Mouse (Mus musculus) intestine, embryonic 15.5 days (tissue): ENCODE results near the gene Gucy1b2. TPM values are rescaled to one million over a fixed set of nuclear protein-coding genes. Genes with fewer than 3 reads are reported as not detected.

Experiments used
- ATAC-seq: fragments of 200-750 bp; cut with Nextera tagmentation; 2 replicates; pipeline ENCODE4 v1.8.0; 2017; ENCODE audit warnings: moderate TSS enrichment, moderate library complexity
- H3K27ac ChIP-seq: fragments of 300-500 bp; sonication (generic); 2 replicates; pipeline ENCODE4 v1.5.1; 2015; ENCODE audit warnings: mild to moderate bottlenecking, inconsistent platforms
- H3K27me3 ChIP-seq: fragments of 300-500 bp; sonication (generic); replicated peaks from 2 replicates; pipeline ENCODE4 v1.6.1; 2015; ENCODE audit warnings: inconsistent platforms
- H3K36me3 ChIP-seq: fragments of 300-500 bp; sonication (generic); 2 replicates; pipeline ENCODE4 v1.6.1; 2015; ENCODE audit warnings: inconsistent platforms
- H3K4me1 ChIP-seq: fragments of 300-500 bp; sonication (generic); replicated peaks from 2 replicates; pipeline ENCODE4 v1.6.1; 2015; ENCODE audit warnings: inconsistent platforms
- H3K4me2 ChIP-seq: fragments of 300-500 bp; sonication (generic); replicated peaks from 2 replicates; pipeline ENCODE4 v1.6.1; 2015; ENCODE audit warnings: mild to moderate bottlenecking, inconsistent platforms
- H3K4me3 ChIP-seq: fragments of 300-500 bp; sonication (generic); replicated peaks from 2 replicates; pipeline ENCODE4 v1.5.1; 2015; ENCODE audit warnings: inconsistent platforms
- H3K9ac ChIP-seq: fragments of 300-500 bp; sonication (generic); 2 replicates; pipeline ENCODE4 v1.6.1; 2015; ENCODE audit warnings: inconsistent platforms
- H3K9me3 ChIP-seq: fragments of 300-500 bp; sonication (generic); 2 replicates; pipeline ENCODE4 v1.6.1; 2016; ENCODE audit warnings: inconsistent platforms
- WGBS: fragments of 180-500 bp; shearing (Covaris S2); methylation state at CpG from one replicate; pipeline ENCODE4 v1.1.7; 2015; 5-methylcytosine and 5-hydroxymethylcytosine counted together
- polyA plus RNA-seq: library from polyadenylated mRNA; unstranded; fragments of >200 nt; fragmentation: Nextera tagmentation; extraction: Ambion mirVana; gene quantifications from 2 replicates; pipeline ENCODE4 v1.2.1, GENCODE M21; 2015

Gucy1b2 gene
- polyA plus RNA-seq, 1 experiment from 2014 or later = not detected

DNA sequence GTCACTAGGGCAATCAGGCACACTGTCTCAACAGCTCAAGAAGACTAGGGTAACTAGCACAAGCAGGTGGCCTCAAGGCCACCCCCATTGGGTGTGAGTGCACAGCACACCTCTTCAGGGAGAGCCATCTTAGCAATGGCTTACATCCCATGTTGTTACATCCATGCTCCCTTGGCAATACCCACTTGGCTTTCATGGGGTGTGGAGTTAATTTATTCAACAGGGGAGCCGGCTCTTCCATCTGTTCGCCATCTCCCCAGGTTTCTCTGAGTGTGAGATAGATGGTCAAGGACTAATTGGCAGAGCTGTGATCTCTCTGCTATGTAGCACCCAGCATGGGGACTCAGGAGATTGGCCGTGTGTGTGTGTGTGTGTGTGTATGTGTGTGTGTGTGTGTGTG, 73.0 kb downstream of the Gucy1b2 start:
- WGBS = 84% methylated on average over 3 of the region's 3 CpGs
- ATAC-seq = no peak
- Histone ChIP-seq H3K27me3 (no peaks in the 10 kb centered on the region), H3K9ac (no peak overlapping the region), H3K4me2 (no peak overlapping the region), H3K9me3 (no peaks in the 10 kb centered on the region), H3K4me3 (no peak overlapping the region), H3K36me3 (no peaks in the 10 kb centered on the region), H3K4me1 (no peaks in the 10 kb centered on the region), H3K27ac (no peak overlapping the region)

- ATAC-seq = no peak
- no peaks in the 10 kb centered on the region for H3K27me3 ChIP-seq
- no peak overlapping the region for H3K27ac ChIP-seq
- no peak overlapping the region for H3K4me3 ChIP-seq
- no peak overlapping the region for H3K4me2 ChIP-seq
- no peaks in the 10 kb centered on the region for H3K36me3 ChIP-seq
- WGBS = 76% methylated on average over 6 of the region's 6 CpGs
- H3K4me1 ChIP-seq = 0 out of 2 replicates have a peak, but pooled peaks cover 3% of the 10 kb centered on the region
- no peaks in the 10 kb centered on the region for H3K9me3 ChIP-seq
- H3K9ac ChIP-seq = no peak overlapping the region
Measured at GRCm38 (mm10) chr14:62380606-62381005, 75.5 kb downstream of the Gucy1b2 start.

DNA sequence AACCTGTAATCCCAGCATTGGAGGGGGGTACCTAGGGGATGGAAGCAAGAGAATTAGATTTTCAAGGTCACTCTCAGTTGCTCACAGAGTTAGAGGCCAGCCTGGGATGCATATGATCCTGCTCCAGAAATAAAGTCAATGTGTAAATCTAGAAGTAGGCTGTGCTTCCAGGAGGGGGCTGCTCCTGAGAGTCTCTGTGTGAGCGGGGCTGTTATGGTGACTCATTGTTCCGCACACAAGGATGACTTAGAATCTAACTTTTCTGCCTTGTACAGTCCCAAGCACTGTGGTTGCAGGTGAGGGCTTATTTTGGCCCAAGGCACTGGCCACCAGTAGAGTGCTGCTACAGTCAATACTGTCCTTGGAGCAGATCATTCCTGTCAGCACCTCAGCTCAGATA, 76.7 kb downstream of the Gucy1b2 start:
- no peaks in the 10 kb centered on the region for H3K36me3 ChIP-seq
- H3K4me1 ChIP-seq = 0 out of 2 replicates have a peak, but pooled peaks cover 4% of the 10 kb centered on the region
- no peaks in the 10 kb centered on the region for H3K9me3 ChIP-seq
- H3K4me2 ChIP-seq = no peak overlapping the region
- no peak overlapping the region for H3K27ac ChIP-seq
- no peaks in the 10 kb centered on the region for H3K27me3 ChIP-seq
- 87% methylated on average over 2 of the region's 2 CpGs for WGBS
- no peak for ATAC-seq
- H3K9ac ChIP-seq = no peak overlapping the region
- H3K4me3 ChIP-seq = no peak overlapping the region

GRCm38 (mm10) chr14:62376115-62376514, 80.0 kb downstream of the Gucy1b2 start:
- 80% methylated on average over 2 of the region's 2 CpGs for WGBS
- Histone ChIP-seq H3K9me3 (no peaks in the 10 kb centered on the region), H3K4me2 (no peak overlapping the region), H3K4me1 (0 out of 2 replicates have a peak, but pooled peaks cover 7% of the 10 kb centered on the region), H3K27ac (0 out of 2 replicates have a peak overlapping the region, but pooled peaks have one; percentile 17), H3K27me3 (no peaks in the 10 kb centered on the region), H3K9ac (no peak overlapping the region), H3K36me3 (no peaks in the 10 kb centered on the region), H3K4me3 (no peak overlapping the region)
- ATAC-seq = no peak

GRCm38 (mm10) chr14:62375694-62376093, 80.4 kb downstream of the Gucy1b2 start:
- H3K36me3 ChIP-seq = no peaks in the 10 kb centered on the region
- 0 out of 2 replicates have a peak overlapping the region, but pooled peaks have one; percentile 17 for H3K27ac ChIP-seq
- 0 out of 2 replicates have a peak, but pooled peaks have one; percentile 20 for ATAC-seq

DNA sequence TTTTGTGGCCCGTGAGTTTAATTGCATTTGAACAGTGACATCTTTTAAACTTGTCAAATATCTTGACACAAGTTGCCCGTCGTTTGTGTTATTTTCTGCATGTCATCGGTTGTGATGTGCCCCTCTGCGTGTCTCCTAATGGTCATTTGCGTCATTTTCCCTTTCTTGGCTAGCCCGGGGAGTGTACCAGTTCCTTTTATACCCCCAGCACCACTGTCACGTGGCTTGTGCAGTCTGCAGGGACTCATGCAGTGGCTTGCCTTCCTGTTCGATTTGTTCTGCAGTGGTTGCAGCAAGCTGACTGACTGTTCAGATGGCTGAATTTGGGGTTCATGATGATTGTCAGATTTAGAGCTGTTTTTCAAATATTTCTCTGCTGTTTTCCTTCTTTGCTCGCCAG, 82.1 kb downstream of the Gucy1b2 start:
- H3K4me1 ChIP-seq = 0 out of 2 replicates have a peak, but pooled peaks cover 7% of the 10 kb centered on the region
- H3K27me3 ChIP-seq = no peaks in the 10 kb centered on the region
- WGBS = 66% methylated on average over 10 of the region's 10 CpGs
- no peak overlapping the region for H3K9ac ChIP-seq
- H3K27ac ChIP-seq = no peak overlapping the region
- H3K4me2 ChIP-seq = no peak overlapping the region
- H3K9me3 ChIP-seq = no peaks in the 10 kb centered on the region
- no peak for ATAC-seq
- no peak overlapping the region for H3K4me3 ChIP-seq
- no peaks in the 10 kb centered on the region; the same call in 1 of the 2 replicates for H3K36me3 ChIP-seq

More at GRCm38 (mm10) chr14:62375694-62376093, 80.4 kb downstream of the Gucy1b2 start:
- Histone ChIP-seq H3K9ac (no peak overlapping the region), H3K4me1 (0 out of 2 replicates have a peak, but pooled peaks cover 7% of the 10 kb centered on the region), H3K9me3 (no peaks in the 10 kb centered on the region), H3K4me3 (no peak overlapping the region), H3K4me2 (no peak overlapping the region), H3K27me3 (no peaks in the 10 kb centered on the region)

- Histone ChIP-seq H3K4me1 (0 out of 2 replicates have a peak, but pooled peaks cover 6% of the 10 kb centered on the region), H3K9ac (no peak overlapping the region), H3K4me2 (no peak overlapping the region), H3K27ac (0 out of 2 replicates have a peak overlapping the region, but pooled peaks have one; percentile 7), H3K27me3 (no peaks in the 10 kb centered on the region), H3K9me3 (no peaks in the 10 kb centered on the region), H3K36me3 (peaks cover 3% of the 10 kb centered on the region; the same call in 1 of the 2 replicates), H3K4me3 (no peak overlapping the region)
- ATAC-seq = peak; percentile 75
- WGBS = 15% methylated on average over 6 of the region's 6 CpGs
Measured at GRCm38 (mm10) chr14:62370819-62371218, 85.3 kb downstream of the Gucy1b2 start.

- Histone ChIP-seq H3K4me2 (no peak overlapping the region), H3K9me3 (no peaks in the 10 kb centered on the region), H3K4me1 (no peaks in the 10 kb centered on the region), H3K9ac (no peak overlapping the region), H3K27me3 (no peaks in the 10 kb centered on the region), H3K27ac (no peak overlapping the region), H3K36me3 (peaks cover 8% of the 10 kb centered on the region; the same call in 1 of the 2 replicates), H3K4me3 (no peak overlapping the region)
- ATAC-seq = no peak
- WGBS = 95% methylated on average over 2 of the region's 2 CpGs
Measured at GRCm38 (mm10) chr14:62363774-62364173, 92.3 kb downstream of the Gucy1b2 start.

DNA sequence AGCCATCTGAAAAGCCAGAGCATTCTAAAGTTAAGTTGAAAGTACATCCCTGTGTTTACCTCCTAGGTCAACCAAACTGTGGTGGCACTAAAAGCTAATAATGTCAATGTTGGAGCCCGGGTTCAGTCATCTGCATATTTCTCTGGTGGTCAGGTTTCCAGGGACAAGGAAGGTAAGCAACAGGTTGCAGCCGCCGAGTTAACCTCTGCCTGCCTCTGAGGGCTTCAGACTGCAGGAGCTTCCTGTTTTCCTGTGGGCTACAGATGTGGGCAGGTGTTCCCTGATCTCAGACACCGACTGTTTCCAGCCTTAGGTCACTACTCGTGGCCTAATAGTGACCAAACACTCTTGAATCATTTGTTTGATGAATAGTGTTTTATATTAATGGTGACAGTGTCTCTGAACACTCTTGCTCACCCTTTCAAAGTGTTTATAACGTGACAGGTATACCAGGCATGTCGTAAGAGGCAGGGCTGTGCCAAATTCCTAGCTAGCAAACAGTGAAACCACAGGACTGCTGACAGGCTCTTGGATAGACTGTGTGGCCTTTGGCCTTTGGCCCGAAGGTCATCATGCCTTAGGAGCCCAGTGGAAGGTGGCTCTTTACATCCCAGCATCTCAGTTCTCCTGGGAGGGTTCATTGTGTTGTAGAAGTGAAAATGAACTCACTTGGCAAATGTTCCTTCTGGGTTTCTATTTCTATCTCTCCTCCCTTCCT, 94.7 kb downstream of the Gucy1b2 start:
- Histone ChIP-seq H3K27me3 (no peaks in the 10 kb centered on the region), H3K9ac (no peak overlapping the region), H3K36me3 (0 out of 2 replicates have a peak, but pooled peaks cover 5% of the 10 kb centered on the region), H3K27ac (no peak overlapping the region), H3K4me3 (no peak overlapping the region), H3K9me3 (no peaks in the 10 kb centered on the region), H3K4me1 (no peaks in the 10 kb centered on the region), H3K4me2 (no peak overlapping the region)
- ATAC-seq = no peak
- 46% methylated on average over 8 of the region's 8 CpGs for WGBS

GRCm38 (mm10) chr14:62355201-62355600, 100.9 kb downstream of the Gucy1b2 start:
- ATAC-seq = no peak
- H3K36me3 ChIP-seq = no peaks in the 10 kb centered on the region
- 86% methylated on average over 7 of the region's 7 CpGs for WGBS
- H3K9ac ChIP-seq = no peak overlapping the region
- H3K27ac ChIP-seq = no peak overlapping the region
- no peaks in the 10 kb centered on the region for H3K27me3 ChIP-seq
- no peaks in the 10 kb centered on the region for H3K9me3 ChIP-seq
- H3K4me3 ChIP-seq = no peak overlapping the region
- H3K4me1 ChIP-seq = no peaks in the 10 kb centered on the region
- no peak overlapping the region for H3K4me2 ChIP-seq

DNA sequence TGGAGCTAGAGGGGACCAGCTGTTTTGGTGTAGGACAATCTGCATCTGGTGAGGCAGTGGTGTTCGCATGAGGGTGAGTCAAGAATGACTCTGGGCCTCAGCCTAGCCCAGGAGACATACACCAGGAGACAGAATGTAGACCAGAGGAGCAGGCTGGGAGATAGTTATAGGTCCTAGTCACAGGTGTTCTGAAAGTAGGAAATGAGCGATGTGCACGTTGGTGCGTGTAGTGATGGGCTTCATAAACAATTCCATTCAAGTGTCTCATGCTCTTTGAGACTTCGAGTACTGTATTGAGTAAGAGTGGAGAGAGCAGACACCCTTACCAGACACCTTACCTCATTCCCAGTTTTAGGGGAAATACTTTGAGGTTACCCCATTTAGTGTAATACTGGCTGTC, 102.3 kb downstream of the Gucy1b2 start:
- WGBS = 92% methylated on average over 5 of the region's 5 CpGs
- H3K36me3 ChIP-seq = no peaks in the 10 kb centered on the region

DNA sequence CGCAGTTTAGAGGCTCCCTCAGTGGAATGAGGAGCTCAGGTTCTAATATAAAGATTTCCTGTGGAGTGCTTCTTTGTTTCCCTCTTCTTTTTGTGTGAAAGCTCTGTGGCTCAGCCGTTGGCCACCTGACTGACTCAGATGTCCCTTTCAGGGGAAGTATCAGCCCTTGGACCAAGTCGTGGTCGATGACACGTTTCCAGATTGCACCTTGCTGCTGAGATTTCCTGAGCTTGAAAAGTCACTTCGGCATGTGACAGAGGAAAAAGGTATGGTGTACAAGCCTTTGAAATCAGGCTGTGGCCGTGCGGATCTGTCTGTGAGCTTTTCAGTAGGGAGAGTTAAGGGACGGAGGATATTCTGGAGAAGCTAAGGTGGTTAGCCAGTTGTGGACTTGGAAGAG, 102.7 kb downstream of the Gucy1b2 start:
- Histone ChIP-seq H3K4me3 (no peak overlapping the region), H3K9me3 (no peaks in the 10 kb centered on the region), H3K27ac (no peak overlapping the region), H3K4me1 (no peaks in the 10 kb centered on the region), H3K36me3 (no peaks in the 10 kb centered on the region), H3K4me2 (no peak overlapping the region), H3K9ac (no peak overlapping the region), H3K27me3 (no peaks in the 10 kb centered on the region)
- ATAC-seq = no peak
- 90% methylated on average over 9 of the region's 9 CpGs for WGBS

More for the DNA sequence above, 102.3 kb downstream of the Gucy1b2 start:
- Histone ChIP-seq H3K9ac (no peak overlapping the region), H3K4me3 (no peak overlapping the region), H3K27me3 (no peaks in the 10 kb centered on the region), H3K27ac (no peak overlapping the region), H3K4me2 (no peak overlapping the region), H3K4me1 (no peaks in the 10 kb centered on the region), H3K9me3 (no peaks in the 10 kb centered on the region)
- ATAC-seq = no peak

GRCm38 (mm10) chr14:62350890-62351289, 105.2 kb downstream of the Gucy1b2 start:
- Histone ChIP-seq H3K9me3 (no peaks in the 10 kb centered on the region), H3K4me3 (no peak overlapping the region), H3K27ac (no peak overlapping the region), H3K4me1 (no peaks in the 10 kb centered on the region), H3K9ac (no peak overlapping the region), H3K27me3 (no peaks in the 10 kb centered on the region), H3K36me3 (no peaks in the 10 kb centered on the region), H3K4me2 (no peak overlapping the region)
- WGBS = 92% methylated on average over 3 of the region's 3 CpGs
- no peak for ATAC-seq
